Mouse (Mus musculus) brain, embryonic 14.5 days (tissue): ENCODE results near the gene Exoc8. TPM values are rescaled to one million over a fixed set of nuclear protein-coding genes. Genes with fewer than 3 reads are reported as not detected.

Experiments
- DNase-seq: peaks from one replicate; pipeline ENCODE4 v3.0.0-alpha.2; 2011; ENCODE audit warnings: low read depth
- CTCF ChIP-seq: fragments of 200-500 bp; IDR thresholded peaks from 2 replicates; pipeline ENCODE4 v1.5.1; 2012; ENCODE audit warnings: inconsistent platforms, mild to moderate bottlenecking, moderate library complexity, borderline replicate concordance; ENCODE audit not compliant: insufficient read depth, insufficient read length; ENCODE audit errors: extremely low read depth
- POLR2A ChIP-seq: fragments of 200-500 bp; IDR thresholded peaks from 2 replicates; pipeline ENCODE4 v1.6.1; 2012; ENCODE audit warnings: mild to moderate bottlenecking, inconsistent platforms, borderline replicate concordance; ENCODE audit not compliant: poor library complexity, insufficient read depth, insufficient read length, severe bottlenecking; ENCODE audit errors: extremely low read depth
- polyA plus RNA-seq: library from polyadenylated mRNA; depleted of rRNA; stranded (reverse); fragments of >200 nt; gene quantifications from 2 replicates; pipeline ENCODE4 v1.2.3, GENCODE M21; 2012

The Exoc8 gene
- polyA plus RNA-seq, 1 experiment = 15.2 TPM

DNA sequence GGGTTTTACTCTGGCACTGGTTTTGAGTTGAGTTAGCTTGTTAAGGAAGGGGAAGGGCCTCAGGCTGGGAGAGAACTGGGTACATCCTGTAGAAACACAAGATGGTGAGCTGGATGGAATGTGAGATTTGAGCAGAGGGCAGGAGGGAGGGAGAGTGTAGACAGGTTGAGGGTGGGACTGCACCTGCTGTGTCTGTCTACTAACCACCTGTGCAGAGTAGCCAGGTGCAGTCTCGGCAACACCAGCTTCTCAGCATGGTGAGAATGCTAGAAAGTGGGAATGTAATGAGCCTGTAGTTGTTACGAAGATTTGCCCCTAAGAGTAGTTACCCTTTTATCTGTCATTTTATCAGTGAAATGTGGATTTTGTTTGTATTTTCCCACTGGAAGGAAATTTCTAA, 8.0 kb upstream of the Exoc8 start:
- TF ChIP-seq CTCF (no peak), POLR2A (no peak)
- no peak for DNase-seq

DNA sequence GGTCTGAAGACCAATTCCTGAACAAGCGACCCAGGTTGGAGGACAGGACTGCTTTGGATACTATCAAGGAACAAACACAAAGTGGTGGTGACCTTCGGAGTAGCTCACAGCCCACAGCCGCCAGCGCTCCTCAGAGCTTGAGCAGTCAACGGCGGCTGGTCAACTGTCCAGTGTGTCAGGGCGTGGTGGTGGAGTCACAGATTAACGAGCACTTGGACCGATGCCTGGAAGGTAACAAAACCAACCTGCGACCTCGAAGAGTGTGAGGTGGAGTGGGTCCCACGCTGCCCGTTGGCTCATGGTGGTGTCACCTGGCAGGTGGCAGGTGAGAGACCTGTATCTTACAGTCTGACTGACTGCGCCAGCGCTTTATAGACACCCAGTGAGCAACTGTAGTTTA, 5.7 kb upstream of the Exoc8 start:
- no peak for DNase-seq
- TF ChIP-seq CTCF = no peak
- no peak for TF ChIP-seq POLR2A

- no peak for DNase-seq
These were observed 873 bp upstream of the Exoc8 start for GRCm38 (mm10) chr8:124898251-124898905.

DNA sequence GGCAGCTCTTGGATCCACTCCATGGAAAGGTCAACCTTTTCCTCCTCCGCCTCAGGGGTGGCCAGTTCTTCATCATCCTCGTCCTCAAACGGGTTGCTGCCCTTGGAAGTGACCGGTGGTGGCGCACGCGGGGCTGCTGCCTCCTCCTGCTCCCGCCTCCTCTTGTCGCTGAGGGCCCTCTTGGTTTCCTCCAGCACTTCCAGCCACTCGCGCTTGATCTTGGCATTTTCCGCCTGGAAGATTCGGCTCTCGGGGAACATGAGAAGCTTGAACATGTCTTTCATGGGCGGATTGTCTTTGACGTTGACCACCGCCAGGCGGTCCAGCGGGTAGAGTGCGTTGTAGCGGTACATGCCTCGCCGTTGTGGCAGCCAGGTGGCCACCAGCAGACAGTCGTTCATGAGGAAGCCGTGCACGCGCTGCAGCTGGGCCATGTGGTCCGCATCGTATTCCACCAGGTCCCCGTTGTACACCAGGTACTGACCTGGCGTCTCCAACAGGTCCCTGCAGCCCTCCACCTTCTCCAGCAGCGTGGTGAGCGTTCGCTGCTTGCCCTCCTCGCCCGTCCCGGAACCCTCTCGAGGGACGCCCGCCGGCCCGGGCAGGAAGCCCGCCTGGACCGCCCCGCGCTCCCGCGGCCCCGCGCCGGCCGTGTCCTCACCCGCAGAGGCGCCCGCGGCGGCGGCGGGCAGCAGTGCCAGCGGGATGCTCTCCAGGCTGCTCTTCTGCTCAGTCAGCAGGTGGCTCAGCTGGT, 696 bp downstream of the Exoc8 start:
- TF ChIP-seq POLR2A (no peak), CTCF (peak; percentile 59)
- DNase-seq = peak; percentile 81

More at GRCm38 (mm10) chr8:124898251-124898905, 873 bp upstream of the Exoc8 start:
- no peak for TF ChIP-seq CTCF
- TF ChIP-seq POLR2A = no peak

DNA sequence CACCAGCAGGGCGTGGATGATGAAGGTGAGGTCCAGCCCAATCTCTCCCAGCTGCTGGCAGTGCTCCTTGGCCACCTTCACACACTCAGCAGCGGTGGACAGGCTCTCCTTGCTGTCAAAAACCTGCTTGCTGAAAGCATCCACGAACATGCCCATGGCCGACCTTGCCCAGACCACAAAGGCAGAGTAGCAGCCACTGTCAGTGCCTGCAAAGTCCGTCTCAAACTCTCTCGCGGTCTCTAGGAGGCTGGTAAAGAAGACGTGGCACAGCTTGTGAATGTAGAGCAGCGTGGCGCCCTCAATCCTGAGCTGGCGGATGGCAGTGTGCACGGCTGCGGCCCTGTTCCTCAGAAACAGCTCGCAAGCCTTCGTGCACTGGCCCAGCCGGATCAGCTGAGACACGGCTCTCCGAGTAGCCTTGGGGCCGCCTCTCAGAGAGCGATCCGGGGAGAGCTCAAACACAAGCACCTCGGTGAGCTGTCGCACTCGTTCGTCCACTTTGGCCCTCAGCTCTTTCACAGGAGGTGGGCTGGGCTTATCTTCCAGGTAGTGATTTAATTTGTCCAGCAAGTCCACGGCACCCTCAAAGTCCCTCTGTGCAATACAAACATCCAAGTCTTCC, 1.4 kb downstream of the Exoc8 start:
- DNase-seq = peak; percentile 25
- TF ChIP-seq CTCF = no peak

GRCm38 (mm10) chr8:124892596-124892995, 4.9 kb downstream of the Exoc8 start:
- peak; percentile 3 for DNase-seq
- TF ChIP-seq POLR2A (no peak), CTCF (no peak)

DNA sequence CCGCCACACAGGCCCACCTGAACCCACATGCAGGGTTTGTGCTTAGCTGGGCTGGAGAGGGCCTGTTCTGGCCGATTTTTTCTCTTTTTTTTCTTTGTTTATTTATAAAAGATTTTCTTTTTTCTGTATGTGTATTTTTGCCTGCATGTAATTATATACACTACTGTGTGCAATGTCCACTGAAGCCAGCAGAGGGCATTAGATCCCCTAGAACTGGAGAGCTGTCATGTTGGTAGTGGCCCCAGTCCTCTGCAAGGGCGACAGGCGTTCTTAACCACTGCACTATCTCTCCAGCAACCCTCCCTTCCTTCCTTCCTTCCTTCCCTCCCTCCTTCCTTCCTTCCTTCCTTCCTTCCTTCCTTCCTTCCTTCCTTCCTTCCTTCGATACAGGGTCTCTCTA, 9.1 kb downstream of the Exoc8 start:
- no peak for DNase-seq
- TF ChIP-seq CTCF = 0 out of 2 replicates have a peak, but pooled peaks have one; percentile 14
- TF ChIP-seq POLR2A = no peak

- TF ChIP-seq POLR2A (no peak), CTCF (no peak)
- no peak for DNase-seq
These were observed 18.5 kb downstream of the Exoc8 start for GRCm38 (mm10) chr8:124878946-124879526.

- TF ChIP-seq POLR2A = no peak
- no peak for TF ChIP-seq CTCF
- no peak for DNase-seq
These were observed 19.4 kb downstream of the Exoc8 start for GRCm38 (mm10) chr8:124878141-124878540.

DNA sequence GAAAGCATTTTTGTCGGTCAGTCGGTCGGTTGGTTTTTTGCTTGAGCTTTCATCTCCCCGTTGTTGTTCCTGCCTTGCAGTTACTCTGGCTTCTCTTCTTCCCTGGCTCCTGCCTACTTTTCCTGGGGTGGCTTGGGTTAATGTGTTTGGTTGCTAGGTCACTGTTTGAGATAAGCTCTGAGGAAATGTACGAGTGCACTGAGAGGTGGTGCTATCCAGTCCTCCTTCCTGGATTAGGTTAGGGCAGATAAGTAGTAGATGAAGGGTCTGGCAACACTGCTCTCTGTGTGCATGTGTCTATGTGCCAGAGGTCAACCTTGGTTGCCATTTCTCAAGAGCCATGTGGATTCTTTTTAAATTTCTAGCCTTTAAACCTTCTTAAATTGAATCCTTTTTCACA, 24.8 kb downstream of the Exoc8 start:
- TF ChIP-seq CTCF = no peak
- TF ChIP-seq POLR2A = no peak

GRCm38 (mm10) chr8:124872081-124872480, 25.4 kb downstream of the Exoc8 start:
- no peak for TF ChIP-seq CTCF
- TF ChIP-seq POLR2A = no peak
- no peak for DNase-seq

More for the DNA sequence above, 24.8 kb downstream of the Exoc8 start:
- no peak for DNase-seq
